Mouse (Mus musculus) stomach, postnatal 0 days (tissue): ENCODE measurements at regions not wholly inside any gene's neighbourhood (a gene's known extent, or its start where the extent isn't known, plus 50 kb on each side); places are given as distances from the start of the nearest gene placed in this dataset.

Source experiments
- CTCF ChIP-seq: IDR thresholded peaks from 2 replicates; pipeline ENCODE4 v1.5.1; 2016; ENCODE audit warnings: antibody characterized with exemption, low read depth, mild to moderate bottlenecking, moderate library complexity
- EP300 ChIP-seq: optimal IDR thresholded peaks from 2 replicates; pipeline ENCODE3; 2016; ENCODE audit warnings: antibody characterized with exemption

DNA sequence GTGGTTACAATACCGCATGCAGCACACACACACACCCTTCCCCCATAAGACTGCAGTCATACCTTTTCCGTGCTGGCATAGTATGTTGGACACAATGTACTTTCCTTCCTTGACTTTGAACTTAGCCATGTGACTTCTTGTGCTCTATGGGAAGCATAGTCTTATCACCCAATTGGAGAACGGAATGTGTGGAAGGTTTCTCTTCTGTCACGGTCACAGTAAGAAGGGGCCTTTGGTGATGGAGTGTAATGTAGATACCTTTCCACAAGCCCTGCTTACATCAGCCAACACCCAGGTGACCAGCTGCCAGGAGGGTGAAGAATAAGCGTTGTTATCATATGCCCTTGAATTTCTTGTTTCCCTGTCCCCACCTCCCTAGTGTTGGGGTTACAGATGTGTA lies 1308.0 kb upstream of the A1bg start:
- no peak for TF ChIP-seq CTCF
- no peak for TF ChIP-seq EP300
